Mouse (Mus musculus) CD8-positive naive resting alpha-beta T cell, adult 2 months (primary cell): ENCODE measurements at regions not wholly inside any gene's neighbourhood (a gene's known extent, or its start where the extent isn't known, plus 50 kb on each side); places are given as distances from the start of the nearest gene placed in this dataset.

Experiments used
- DNase-seq, 2 experiments: peaks; one replicate each; pipeline ENCODE4 v3.0.0; 2022; ENCODE audit warnings: low read depth in 2 of 2, low spot score in 2 of 2

- no peak for DNase-seq
Measured at GRCm38 (mm10) chr13:6178362-6179070, 317.2 kb downstream of the Klf6 start.

GRCm38 (mm10) chr13:6189133-6189532 lies 327.9 kb downstream of the Klf6 start:
- no peak for DNase-seq

GRCm38 (mm10) chr13:6189566-6189965 lies 328.3 kb downstream of the Klf6 start:
- DNase-seq, result no peak

- DNase-seq, result no peak
Measured at GRCm38 (mm10) chr13:6191186-6191914, 330.1 kb downstream of the Klf6 start.

GRCm38 (mm10) chr13:6191915-6192295 lies 330.6 kb downstream of the Klf6 start:
- no peak for DNase-seq

- DNase-seq, result no peak
Measured at GRCm38 (mm10) chr13:6196690-6197089, 335.4 kb downstream of the Klf6 start.

- no peak for DNase-seq
Measured at GRCm38 (mm10) chr13:6199107-6199506, 337.8 kb downstream of the Klf6 start.

- no peak for DNase-seq
Measured at GRCm38 (mm10) chr13:6201516-6201915, 340.2 kb downstream of the Klf6 start.

GRCm38 (mm10) chr13:6204801-6205200 lies 343.1 kb upstream of the Pitrm1 start:
- no peak for DNase-seq

GRCm38 (mm10) chr13:6212550-6212949 lies 335.4 kb upstream of the Pitrm1 start:
- DNase-seq, result no peak

GRCm38 (mm10) chr13:6214189-6214588 lies 333.8 kb upstream of the Pitrm1 start:
- DNase-seq, result no peak

- DNase-seq, result no peak
Measured at GRCm38 (mm10) chr13:6226087-6226643, 321.8 kb upstream of the Pitrm1 start.

- DNase-seq, result no peak
Measured at GRCm38 (mm10) chr13:6228278-6228677, 319.7 kb upstream of the Pitrm1 start.

- DNase-seq, result no peak
Measured at GRCm38 (mm10) chr13:6235394-6235793, 312.6 kb upstream of the Pitrm1 start.

GRCm38 (mm10) chr13:6236503-6236902 lies 311.4 kb upstream of the Pitrm1 start:
- no peak for DNase-seq

- no peak for DNase-seq
Measured at GRCm38 (mm10) chr13:6237201-6237600, 310.7 kb upstream of the Pitrm1 start.

GRCm38 (mm10) chr13:6240855-6241254 lies 307.1 kb upstream of the Pitrm1 start:
- no peak for DNase-seq

GRCm38 (mm10) chr13:6241472-6242123 lies 306.4 kb upstream of the Pitrm1 start:
- DNase-seq, result no peak

GRCm38 (mm10) chr13:6250106-6250505 lies 297.8 kb upstream of the Pitrm1 start:
- DNase-seq, result no peak

GRCm38 (mm10) chr13:6251025-6251862 lies 296.7 kb upstream of the Pitrm1 start:
- no peak for DNase-seq

- DNase-seq, result no peak
Measured at GRCm38 (mm10) chr13:6252100-6252499, 295.8 kb upstream of the Pitrm1 start.
